Mouse (Mus musculus): ENCODE data around the gene Mrgprh.
A peak's percentile ranks its signal among the peaks of the same experiment; 100 is the strongest.
"Not testable (repeated sequence)": the region's sequence is repeated elsewhere in the genome, so short reads cannot be mapped to it uniquely, and the experiment has no call there.

Gene Mrgprh

GRCm38 (mm10) chr17:12868043-12868442, 7.8 kb upstream of the Mrgprh start, which contains the start of gene Mas1:
Gene Mas1, minus strand, starts transcription at chr17:12868143.
- no peak for DNase-seq (ENCODE audit: inconsistent ontology term)

- no peak for DNase-seq (ENCODE audit: inconsistent ontology term)
Observed at GRCm38 (mm10) chr17:12868640-12869039, 7.2 kb upstream of the Mrgprh start.

GRCm38 (mm10) chr17:12872275-12873028, 3.4 kb upstream of the Mrgprh start:
- no peak for DNase-seq (ENCODE audit: inconsistent ontology term)

- peak; percentile 64 for DNase-seq (ENCODE audit: inconsistent ontology term)
Observed at GRCm38 (mm10) chr17:12880178-12880577, 4.3 kb downstream of the Mrgprh start.

- no peak for DNase-seq (ENCODE audit: inconsistent ontology term)
Observed at GRCm38 (mm10) chr17:12881216-12881615, 5.4 kb downstream of the Mrgprh start.

GRCm38 (mm10) chr17:12886620-12887019, 10.8 kb downstream of the Mrgprh start:
- no peak for DNase-seq (ENCODE audit: inconsistent ontology term)

GRCm38 (mm10) chr17:12887021-12887775, 11.4 kb downstream of the Mrgprh start:
- no peak for DNase-seq (ENCODE audit: inconsistent ontology term)

GRCm38 (mm10) chr17:12891054-12891453, 15.2 kb downstream of the Mrgprh start:
- no peak for DNase-seq (ENCODE audit: inconsistent ontology term)

GRCm38 (mm10) chr17:12892033-12892432, 16.2 kb downstream of the Mrgprh start:
- no peak for DNase-seq (ENCODE audit: inconsistent ontology term)

GRCm38 (mm10) chr17:12897674-12898073, 21.8 kb downstream of the Mrgprh start:
- no peak for DNase-seq (ENCODE audit: inconsistent ontology term)

GRCm38 (mm10) chr17:12898607-12899006, 22.8 kb downstream of the Mrgprh start:
- DNase-seq (ENCODE audit: inconsistent ontology term): not testable (repeated sequence)

- no peak for DNase-seq (ENCODE audit: inconsistent ontology term)
Observed at GRCm38 (mm10) chr17:12902291-12902690, 26.5 kb downstream of the Mrgprh start.

- DNase-seq (ENCODE audit: inconsistent ontology term): no peak
Observed at GRCm38 (mm10) chr17:12903372-12904333, 27.8 kb downstream of the Mrgprh start.

- DNase-seq (ENCODE audit: inconsistent ontology term): no peak
Observed at GRCm38 (mm10) chr17:12904349-12904748, 28.5 kb downstream of the Mrgprh start.

- no peak for DNase-seq (ENCODE audit: inconsistent ontology term)
Observed at GRCm38 (mm10) chr17:12905810-12906209, 30.0 kb downstream of the Mrgprh start.

GRCm38 (mm10) chr17:12906436-12906835, 30.6 kb downstream of the Mrgprh start:
- DNase-seq (ENCODE audit: inconsistent ontology term): no peak

GRCm38 (mm10) chr17:12909361-12910280, 33.8 kb downstream of the Mrgprh start, which contains the start of gene Pnldc1:
Gene Pnldc1, minus strand, starts transcription at chr17:12910230.
- DNase-seq (ENCODE audit: inconsistent ontology term): no peak

- DNase-seq (ENCODE audit: inconsistent ontology term): no peak
Observed at GRCm38 (mm10) chr17:12910391-12910790, 34.6 kb downstream of the Mrgprh start.

GRCm38 (mm10) chr17:12915488-12915880, 39.6 kb downstream of the Mrgprh start, which contains the start of gene Tcp1:
Gene Tcp1, plus strand, starts transcription at chr17:12915701.
- no peak for DNase-seq (ENCODE audit: inconsistent ontology term)

- DNase-seq (ENCODE audit: inconsistent ontology term): peak; percentile 99
Observed at GRCm38 (mm10) chr17:12915881-12916583, 40.2 kb downstream of the Mrgprh start, which contains the start of gene Mrpl18. Gene Mrpl18, minus strand, starts transcription at chr17:12916345.
